Mouse (Mus musculus) CH12.LX (cell line): ENCODE results near the gene Epb41. TPM values are rescaled to one million over a fixed set of nuclear protein-coding genes. Genes with fewer than 3 reads are reported as not detected.

ENCODE experiments used
- DNase-seq: peaks from one replicate; pipeline ENCODE4 v3.0.0-alpha.2; 2013; ENCODE audit errors: extremely low read depth
- H3K27ac ChIP-seq: 2 replicates; pipeline ENCODE4 v1.5.1; 2012; ENCODE audit warnings: low read depth, mild to moderate bottlenecking, control low read depth, moderate library complexity; ENCODE audit not compliant: insufficient read depth
- H3K27me3 ChIP-seq: replicated peaks from 2 replicates; pipeline ENCODE3; 2012; ENCODE audit warnings: inconsistent platforms
- H3K36me3 ChIP-seq, 2 experiments: replicated peaks in 1 of 2; 2 replicates each; pipeline versions ENCODE3 to v1.6.1; 2012; ENCODE audit warnings: inconsistent platforms in 1 of 2, low read length in 1 of 2, mild to moderate bottlenecking in 1 of 2, mixed read lengths in 1 of 2, moderate library complexity in 1 of 2; ENCODE audit not compliant: control insufficient read depth in 1 of 2, insufficient read depth in 1 of 2
- H3K4me1 ChIP-seq, 2 experiments: 2 replicates each; pipeline ENCODE4 v1.6.1; 2012; ENCODE audit warnings: inconsistent platforms in 1 of 2, moderate library complexity in 1 of 2; ENCODE audit not compliant: insufficient read depth in 2 of 2, control insufficient read depth in 1 of 2
- H3K4me2 ChIP-seq: 2 replicates; pipeline ENCODE4 v1.6.1; 2012; ENCODE audit warnings: low read depth, mild to moderate bottlenecking, control low read depth; ENCODE audit not compliant: poor library complexity, insufficient read depth, severe bottlenecking
- H3K4me3 ChIP-seq, 3 experiments: fragments of 150-350 bp in 1 of 3; sonication (generic) in 1 of 3; replicated peaks in 1 of 3; 2 replicates each; pipeline versions ENCODE3 to v1.5.1; 2011 to 2012; ENCODE audit warnings: low read depth in 2 of 3, low read length in 2 of 3, mild to moderate bottlenecking in 2 of 3, moderate library complexity in 2 of 3, control low read depth in 1 of 3, improper control_type of control experiment in 1 of 3, inconsistent platforms in 1 of 3, mixed read lengths in 1 of 3; ENCODE audit not compliant: poor library complexity in 1 of 3
- H3K79me2 ChIP-seq: replicated peaks from 2 replicates; pipeline ENCODE4 v1.6.1; 2012; ENCODE audit warnings: mild to moderate bottlenecking, moderate library complexity; ENCODE audit not compliant: control insufficient read depth, poor library complexity, insufficient read depth, severe bottlenecking; ENCODE audit errors: extremely low read depth
- H3K9ac ChIP-seq: 2 replicates; pipeline ENCODE4 v1.6.1; 2012; ENCODE audit warnings: low read depth, mild to moderate bottlenecking, control low read depth, moderate library complexity; ENCODE audit not compliant: insufficient read depth
- H3K9me3 ChIP-seq: replicated peaks from 2 replicates; pipeline ENCODE3; 2012; ENCODE audit warnings: low read length, inconsistent platforms, mixed read lengths
- BHLHE40 ChIP-seq: IDR thresholded peaks from 2 replicates; pipeline ENCODE4 v1.6.1; 2011; ENCODE audit warnings: mild to moderate bottlenecking, low read depth, low read length, improper control_type of control experiment
- CHD2 ChIP-seq: IDR thresholded peaks from 2 replicates; pipeline ENCODE4 v1.6.1; 2011; ENCODE audit warnings: low read length, improper control_type of control experiment
- CTCF ChIP-seq, 2 experiments: IDR thresholded peaks in 1 of 2; conservative IDR thresholded peaks in 1 of 2; 2 replicates each; pipeline ENCODE4 v1.5.1; 2011 to 2012; ENCODE audit warnings: low read depth in 2 of 2, low read length in 2 of 2, improper control_type of control experiment in 1 of 2, inconsistent platforms in 1 of 2, mild to moderate bottlenecking in 1 of 2, moderate library complexity in 1 of 2
- E2F4 ChIP-seq: IDR thresholded peaks from 2 replicates; pipeline ENCODE4 v1.6.1; 2011; ENCODE audit warnings: low read depth, low read length, improper control_type of control experiment; ENCODE audit not compliant: insufficient replicate concordance
- ELF1 ChIP-seq: IDR thresholded peaks from 2 replicates; pipeline ENCODE4 v1.6.1; 2014; ENCODE audit warnings: low read depth, mild to moderate bottlenecking, inconsistent platforms, low read length, improper control_type of control experiment
- EP300 ChIP-seq: IDR thresholded peaks from 2 replicates; pipeline ENCODE4 v1.6.1; 2011; ENCODE audit warnings: low read length, improper control_type of control experiment
- ETS1 ChIP-seq: conservative IDR thresholded peaks from 2 replicates; pipeline ENCODE4 v1.6.1; 2012; ENCODE audit warnings: low read depth, mild to moderate bottlenecking, inconsistent platforms, low read length, improper control_type of control experiment, moderate library complexity
- GABPA ChIP-seq: IDR thresholded peaks from 2 replicates; pipeline ENCODE4 v1.6.1; 2012; ENCODE audit warnings: low read depth, low read length, improper control_type of control experiment, inconsistent platforms; ENCODE audit not compliant: insufficient replicate concordance
- IRF4 ChIP-seq: IDR thresholded peaks from 2 replicates; pipeline ENCODE4 v1.6.1; 2014; ENCODE audit warnings: low read depth, mild to moderate bottlenecking, inconsistent platforms, low read length, improper control_type of control experiment
- JUN ChIP-seq: IDR thresholded peaks from 2 replicates; pipeline ENCODE4 v1.6.1; 2011; ENCODE audit warnings: low read depth, mild to moderate bottlenecking, low read length, improper control_type of control experiment, moderate library complexity; ENCODE audit not compliant: insufficient read depth
- JUND ChIP-seq: conservative IDR thresholded peaks from 2 replicates; pipeline ENCODE4 v1.6.1; 2011; ENCODE audit warnings: low read depth, low read length, improper control_type of control experiment
- MAFK ChIP-seq: IDR thresholded peaks from 2 replicates; pipeline ENCODE4 v1.6.1; 2011; ENCODE audit warnings: low read length, improper control_type of control experiment; ENCODE audit not compliant: insufficient replicate concordance
- MAX ChIP-seq: IDR thresholded peaks from 2 replicates; pipeline ENCODE4 v1.6.1; 2011; ENCODE audit warnings: low read length, improper control_type of control experiment
- MEF2A ChIP-seq: IDR thresholded peaks from 2 replicates; pipeline ENCODE4 v1.6.1; 2014; ENCODE audit warnings: low read depth, mild to moderate bottlenecking, inconsistent platforms, low read length, improper control_type of control experiment, borderline replicate concordance
- NRF1 ChIP-seq: IDR thresholded peaks from 2 replicates; pipeline ENCODE4 v1.6.1; 2014; ENCODE audit warnings: low read depth, mild to moderate bottlenecking, inconsistent platforms, low read length, improper control_type of control experiment, moderate library complexity
- POLR2A ChIP-seq: IDR thresholded peaks from 2 replicates; pipeline ENCODE4 v1.6.1; 2011; ENCODE audit warnings: low read depth, mild to moderate bottlenecking, improper control_type of control experiment, low read length
- POLR2AphosphoS2 ChIP-seq: IDR thresholded peaks from 2 replicates; pipeline ENCODE4 v1.6.1; 2011; ENCODE audit warnings: low read depth, low read length, improper control_type of control experiment
- RCOR1 ChIP-seq: conservative IDR thresholded peaks from 2 replicates; pipeline ENCODE4 v1.6.1; 2012; ENCODE audit warnings: low read depth, mild to moderate bottlenecking, inconsistent platforms, low read length, improper control_type of control experiment
- SIN3A ChIP-seq: IDR thresholded peaks from 2 replicates; pipeline ENCODE4 v1.6.1; 2012; ENCODE audit warnings: low read length, improper control_type of control experiment, inconsistent platforms
- TBP ChIP-seq: conservative IDR thresholded peaks from 2 replicates; pipeline ENCODE4 v1.6.1; 2011; ENCODE audit warnings: low read depth, low read length, improper control_type of control experiment
- TCF12 ChIP-seq: IDR thresholded peaks from 2 replicates; pipeline ENCODE4 v1.6.1; 2014; ENCODE audit warnings: low read depth, mild to moderate bottlenecking, inconsistent platforms, low read length, improper control_type of control experiment
- USF1 ChIP-seq: IDR thresholded peaks from 2 replicates; pipeline ENCODE4 v1.6.1; 2014; ENCODE audit warnings: low read depth, mild to moderate bottlenecking, inconsistent platforms, low read length, improper control_type of control experiment
- ZC3H11A ChIP-seq: IDR thresholded peaks from 2 replicates; pipeline ENCODE4 v1.6.1; 2012; ENCODE audit warnings: low read depth, mild to moderate bottlenecking, inconsistent platforms, low read length, improper control_type of control experiment
- ZKSCAN1 ChIP-seq: IDR thresholded peaks from 2 replicates; pipeline ENCODE4 v1.6.1; 2012; ENCODE audit warnings: low read depth, inconsistent platforms, low read length, improper control_type of control experiment, borderline replicate concordance
- ZMIZ1 ChIP-seq: IDR thresholded peaks from 2 replicates; pipeline ENCODE4 v1.6.1; 2012; ENCODE audit warnings: low read depth, mild to moderate bottlenecking, inconsistent platforms, low read length, improper control_type of control experiment
- ZNF384 ChIP-seq: IDR thresholded peaks from 2 replicates; pipeline ENCODE4 v1.6.1; 2012; ENCODE audit warnings: low read depth, low read length, improper control_type of control experiment, inconsistent platforms
- dilution Hi-C: fragments of 300-500 bp; cut with MboI; formaldehyde crosslinking; loops from 2 replicates; pipeline ENCODE4 v1.14.3; 2020; ENCODE audit warnings: low sequenced_read_pairs; ENCODE audit not compliant: extremely low pct_unique_long_range_greater_than_20kb, extremely low pct_ligation_motif_present
- in situ Hi-C: fragments of 300-500 bp; cut with MboI; formaldehyde crosslinking; loops from 3 replicates; pipeline ENCODE4 v1.14.3; 2019; ENCODE audit warnings: low sequenced_read_pairs, low pct_ligation_motif_present, low pct_unique_long_range_greater_than_20kb, mixed read lengths
- polyA plus RNA-seq: library from polyadenylated mRNA; unstranded; fragments of >175 nt; gene quantifications from 2 replicates; pipeline ENCODE4 v1.2.1, GENCODE M21; 2012; ENCODE audit warnings: low read depth; ENCODE audit not compliant: insufficient read length
- total RNA-seq, 2 experiments: library from RNA; depleted of rRNA; stranded (reverse); fragments of 300-350 nt in 1 of 2; fragments of >200 nt in 1 of 2; gene quantifications; 2 replicates each; pipeline ENCODE4 v1.2.3; 2012 to 2014

The Epb41 gene
- total and polyA plus RNA-seq, 3 experiments: 7.1 to 21.6 (median 10.0) TPM

DNA sequence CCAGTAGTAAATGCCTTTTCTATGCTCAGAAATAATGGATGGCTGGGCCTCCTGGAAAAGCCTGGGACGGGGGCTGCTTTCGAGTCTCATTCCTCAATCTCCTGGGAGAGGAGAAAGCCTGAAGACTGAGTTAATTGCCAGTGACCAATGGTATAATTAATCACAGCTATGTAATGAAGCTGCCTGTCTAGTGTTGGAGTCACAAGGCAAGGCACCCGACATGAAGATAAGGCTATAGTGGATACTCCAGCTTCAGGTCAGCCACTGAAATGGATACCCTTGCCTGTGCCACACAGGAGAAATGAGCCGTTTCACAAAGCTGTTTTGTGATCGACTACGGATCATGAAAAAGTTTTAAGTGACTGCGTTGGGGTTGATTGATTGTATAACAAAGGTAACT, 37.1 kb downstream of the Epb41 start:
- TF ChIP-seq GABPA: no peak
- TF ChIP-seq NRF1: no peak
- TF ChIP-seq MAX: no peak
- TF ChIP-seq SIN3A: no peak
- no peak for TF ChIP-seq ZKSCAN1
- TF ChIP-seq CHD2: no peak
- TF ChIP-seq RCOR1: no peak
- no peak for TF ChIP-seq ZMIZ1
- no peak for TF ChIP-seq BHLHE40
- TF ChIP-seq TBP: no peak
- no peak for TF ChIP-seq POLR2AphosphoS2
- TF ChIP-seq ZC3H11A: no peak
- no peak for TF ChIP-seq IRF4
- TF ChIP-seq CTCF (conservative IDR thresholded peaks at IDR 0.05 in 1 of 2, IDR thresholded peaks at IDR 0.05 in 1 of 2; ENCODE audit: low read depth in 2 of 2, low read length in 2 of 2): no peak
- no peak for TF ChIP-seq E2F4
- no peak for TF ChIP-seq ETS1
- no peak for TF ChIP-seq JUND
- TF ChIP-seq MAFK: no peak
- no peak for TF ChIP-seq POLR2A
- no peak for DNase-seq
- no peaks in the 10 kb centered on the region for H3K79me2 ChIP-seq
- no peaks in the 10 kb centered on the region for H3K27me3 ChIP-seq
- H3K36me3 ChIP-seq: no peaks in the 10 kb centered on the region
- no peak overlapping the region for H3K4me2 ChIP-seq
- peaks cover 4 to 24% of the 10 kb centered on the region in 2 experiments for H3K4me1 ChIP-seq
- in situ Hi-C loops: no loop called here
- H3K9ac ChIP-seq: no peak overlapping the region
- H3K9me3 ChIP-seq: no peaks in the 10 kb centered on the region
- no peak overlapping the region for H3K27ac ChIP-seq
- H3K4me3 ChIP-seq: no peak overlapping the region
- dilution Hi-C loops: no loop called here

- in situ Hi-C loops (no loop called here), dilution Hi-C loops (no loop called here)
- H3K9me3 ChIP-seq: no peaks in the 10 kb centered on the region
- H3K4me3 ChIP-seq: no peak overlapping the region
- no peaks in the 10 kb centered on the region for H3K27me3 ChIP-seq
- no peak for DNase-seq
- H3K79me2 ChIP-seq: no peaks in the 10 kb centered on the region
- no peaks in the 10 kb centered on the region for H3K36me3 ChIP-seq
- H3K4me1 ChIP-seq: peaks cover 4 to 24% of the 10 kb centered on the region in 2 experiments
- H3K4me2 ChIP-seq: peak overlapping the region; percentile 55; the same call in 1 of the 2 replicates
- TF ChIP-seq CTCF (conservative IDR thresholded peaks at IDR 0.05 in 1 of 2, IDR thresholded peaks at IDR 0.05 in 1 of 2; ENCODE audit: low read depth in 2 of 2, low read length in 2 of 2): no peak
- TF ChIP-seq SIN3A: 0 out of 2 replicates have a peak, but pooled peaks have one; percentile 50
- TF ChIP-seq ZMIZ1: no peak
- TF ChIP-seq MEF2A: peak; percentile 86
- peak; percentile 18; the same call in 1 of the 2 replicates for TF ChIP-seq EP300
- peak; percentile 36; the same call in 1 of the 2 replicates for TF ChIP-seq ETS1
- no peak for TF ChIP-seq ELF1
- no peak for TF ChIP-seq BHLHE40
- no peak for TF ChIP-seq USF1
- no peak for TF ChIP-seq ZNF384
- no peak for TF ChIP-seq ZKSCAN1
- TF ChIP-seq ZC3H11A: no peak
- TF ChIP-seq JUN: no peak
- TF ChIP-seq TCF12: peak; percentile 41; the same call in 1 of the 2 replicates
- no peak overlapping the region for H3K9ac ChIP-seq
- H3K27ac ChIP-seq: no peak overlapping the region
Measured at GRCm38 (mm10) chr4:132037137-132037536, 38.0 kb downstream of the Epb41 start.
